Mouse (Mus musculus): ENCODE data around the gene Tmub2. TPM values are rescaled to one million over a fixed set of nuclear protein-coding genes. Genes with fewer than 3 reads are reported as not detected.
A peak's percentile ranks its signal among the peaks of the same experiment; 100 is the strongest.

The Tmub2 gene
- polyA plus RNA-seq, 1 experiment from 2014 or later = 41.6 TPM

DNA sequence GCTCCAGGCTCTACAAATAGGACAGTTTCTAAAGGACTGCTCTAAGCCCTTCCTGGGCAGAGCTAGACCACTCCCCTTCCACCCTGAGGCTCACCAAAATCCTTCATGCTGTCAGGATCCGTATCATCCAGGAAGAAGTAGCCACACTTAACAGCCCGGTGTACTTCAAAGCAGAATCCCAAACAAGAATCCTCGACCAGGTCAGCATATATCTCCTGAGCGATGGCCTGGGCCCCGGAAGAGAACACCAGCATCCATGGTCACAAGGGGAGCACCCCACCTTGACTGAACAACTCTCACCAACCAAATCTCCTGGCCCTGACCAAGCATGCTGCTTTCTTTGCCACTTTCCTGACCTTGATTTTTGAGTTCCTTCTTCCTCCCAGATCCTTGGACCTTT lies 9.7 kb downstream of the Tmub2 start:
- ATAC-seq (replicated peaks; ENCODE audit: low FRiP score) (no peak), DNase-seq (ENCODE audit: low spot score) (no peak)
- Histone ChIP-seq H3K4me3 (ENCODE audit: low read depth, low read length) (peak overlapping the region; percentile 77; the same call in 1 of the 2 replicates), H3K36me3 (ENCODE audit: control insufficient read depth, insufficient read depth, low read length) (peaks cover 31% of the 10 kb centered on the region), H3K4me2 (no peak overlapping the region; the same call in 1 of the 2 replicates), H3K4me1 (replicated peaks; ENCODE audit: control insufficient read depth, insufficient read depth, low read length) (peaks cover 20% of the 10 kb centered on the region), H3K9me3 (ENCODE audit: control insufficient read depth, low read length) (no peaks in the 10 kb centered on the region), H3K9ac (ENCODE audit: low read depth, low read length) (0 out of 2 replicates have a peak overlapping the region, but pooled peaks have one; percentile 67), H3K27me3 (replicated peaks; ENCODE audit: control insufficient read depth, insufficient read depth, low read length) (no peaks in the 10 kb centered on the region), H3K27ac (ENCODE audit: low read depth, low read length) (peak overlapping the region; percentile 100; the same call in 1 of the 2 replicates)
- 79% methylated on average over 5 of the region's 5 CpGs for WGBS

- ATAC-seq (replicated peaks; ENCODE audit: low FRiP score) (no peak), DNase-seq (ENCODE audit: low spot score) (no peak)
- Histone ChIP-seq H3K4me3 (ENCODE audit: low read depth, low read length) (peak overlapping the region; percentile 77), H3K9ac (ENCODE audit: low read depth, low read length) (peak overlapping the region; percentile 67), H3K36me3 (ENCODE audit: control insufficient read depth, insufficient read depth, low read length) (peaks cover 31% of the 10 kb centered on the region), H3K4me1 (replicated peaks; ENCODE audit: control insufficient read depth, insufficient read depth, low read length) (peaks cover 20% of the 10 kb centered on the region), H3K27me3 (replicated peaks; ENCODE audit: control insufficient read depth, insufficient read depth, low read length) (no peaks in the 10 kb centered on the region), H3K9me3 (ENCODE audit: control insufficient read depth, low read length) (no peaks in the 10 kb centered on the region), H3K27ac (ENCODE audit: low read depth, low read length) (peak overlapping the region; percentile 100), H3K4me2 (peak overlapping the region; percentile 67)
- WGBS = 79% methylated on average over 12 of the region's 12 CpGs
These were observed 10.3 kb downstream of the Tmub2 start for GRCm38 (mm10) chr11:102294887-102295597.

- Histone ChIP-seq H3K9me3 (ENCODE audit: control insufficient read depth, low read length) (no peaks in the 10 kb centered on the region), H3K9ac (ENCODE audit: low read depth, low read length) (peak overlapping the region; percentile 67), H3K4me2 (peak overlapping the region; percentile 67), H3K4me3 (ENCODE audit: low read depth, low read length) (peak overlapping the region; percentile 77), H3K27ac (ENCODE audit: low read depth, low read length) (peak overlapping the region; percentile 100), H3K4me1 (replicated peaks; ENCODE audit: control insufficient read depth, insufficient read depth, low read length) (peaks cover 20% of the 10 kb centered on the region), H3K36me3 (ENCODE audit: control insufficient read depth, insufficient read depth, low read length) (peaks cover 28% of the 10 kb centered on the region), H3K27me3 (replicated peaks; ENCODE audit: control insufficient read depth, insufficient read depth, low read length) (no peaks in the 10 kb centered on the region)
- 1% methylated on average over 43 of the region's 73 CpGs for WGBS
- ATAC-seq (replicated peaks; ENCODE audit: low FRiP score) = peak; percentile 47
- peak; percentile 84 for DNase-seq (ENCODE audit: low spot score)
These were observed 11.1 kb downstream of the Tmub2 start for GRCm38 (mm10) chr11:102295598-102296471.

DNA sequence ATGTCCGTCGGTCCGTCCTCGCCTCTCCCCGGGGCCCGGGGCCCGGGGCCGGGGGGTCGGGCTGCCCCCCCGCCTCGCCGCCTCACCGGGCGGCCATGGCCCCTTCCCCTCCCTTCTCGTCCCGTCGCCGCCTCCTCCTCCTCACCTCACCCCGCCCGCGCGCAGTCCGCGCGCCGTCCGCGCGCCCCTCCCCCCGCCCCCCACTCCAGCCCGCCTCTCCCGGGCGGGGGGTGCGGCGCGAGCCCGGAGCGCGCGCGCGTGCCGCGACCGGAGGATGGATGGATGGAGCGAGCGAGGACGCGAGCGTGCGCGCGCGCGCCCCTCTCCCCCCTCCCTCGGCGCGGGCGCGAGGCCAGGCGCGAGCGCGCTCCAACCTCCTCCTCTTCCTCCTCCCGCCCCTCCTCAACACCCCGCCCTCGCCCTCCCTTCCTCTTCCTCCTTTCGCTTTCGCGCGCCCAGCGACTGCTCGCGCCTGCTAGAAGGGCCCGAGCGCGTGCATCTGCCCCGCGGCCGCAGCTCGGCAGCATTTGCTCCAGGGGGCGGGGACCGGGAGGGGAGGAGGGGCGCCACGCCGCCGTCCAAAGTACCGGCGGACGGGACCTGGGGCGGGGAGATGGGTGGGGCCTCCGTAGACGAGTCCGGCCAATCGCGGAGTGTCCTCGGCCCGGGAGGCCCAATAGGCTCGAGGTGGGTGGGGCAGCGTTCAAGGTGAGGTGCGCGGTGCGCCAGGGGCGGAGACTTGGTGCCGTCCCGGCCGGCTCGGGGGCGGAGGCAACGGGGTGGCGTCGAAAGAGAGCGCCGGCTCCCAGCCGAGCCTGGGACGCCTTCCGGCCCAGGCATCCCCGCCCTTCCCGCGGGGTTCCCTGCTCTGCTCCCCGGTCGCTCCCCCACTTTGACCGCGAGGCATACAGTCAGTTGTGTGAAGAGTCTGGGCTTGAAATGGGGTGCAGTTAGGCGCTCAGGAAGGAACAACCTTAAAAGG lies 12.1 kb downstream of the Tmub2 start, which contains the start of gene Atxn7l3:
TSS of gene Atxn7l3 (minus strand) at position 141 of the 982 bp plus-strand sequence.
- H3K9ac ChIP-seq (ENCODE audit: low read depth, low read length) = peak within 1 kb of the TSS; percentile 67
- H3K4me2 ChIP-seq = peak within 1 kb of the TSS; percentile 67
- H3K4me1 ChIP-seq (replicated peaks; ENCODE audit: control insufficient read depth, insufficient read depth, low read length) = peaks cover 20% of the 10 kb centered on the region
- peaks cover 19% of the 10 kb centered on the region for H3K36me3 ChIP-seq (ENCODE audit: control insufficient read depth, insufficient read depth, low read length)
- H3K9me3 ChIP-seq (ENCODE audit: control insufficient read depth, low read length) = no peaks in the 10 kb centered on the region
- peak within 1 kb of the TSS; percentile 100 for H3K27ac ChIP-seq (ENCODE audit: low read depth, low read length)
- under 1% methylated on average over 86 of the region's 125 CpGs for WGBS
- H3K27me3 ChIP-seq (replicated peaks; ENCODE audit: control insufficient read depth, insufficient read depth, low read length) = no peaks in the 10 kb centered on the region
- DNase-seq (ENCODE audit: low spot score) (peak; percentile 98), ATAC-seq (replicated peaks; ENCODE audit: low FRiP score) (peak; percentile 92)
- peak within 1 kb of the TSS; percentile 77 for H3K4me3 ChIP-seq (ENCODE audit: low read depth, low read length)

DNA sequence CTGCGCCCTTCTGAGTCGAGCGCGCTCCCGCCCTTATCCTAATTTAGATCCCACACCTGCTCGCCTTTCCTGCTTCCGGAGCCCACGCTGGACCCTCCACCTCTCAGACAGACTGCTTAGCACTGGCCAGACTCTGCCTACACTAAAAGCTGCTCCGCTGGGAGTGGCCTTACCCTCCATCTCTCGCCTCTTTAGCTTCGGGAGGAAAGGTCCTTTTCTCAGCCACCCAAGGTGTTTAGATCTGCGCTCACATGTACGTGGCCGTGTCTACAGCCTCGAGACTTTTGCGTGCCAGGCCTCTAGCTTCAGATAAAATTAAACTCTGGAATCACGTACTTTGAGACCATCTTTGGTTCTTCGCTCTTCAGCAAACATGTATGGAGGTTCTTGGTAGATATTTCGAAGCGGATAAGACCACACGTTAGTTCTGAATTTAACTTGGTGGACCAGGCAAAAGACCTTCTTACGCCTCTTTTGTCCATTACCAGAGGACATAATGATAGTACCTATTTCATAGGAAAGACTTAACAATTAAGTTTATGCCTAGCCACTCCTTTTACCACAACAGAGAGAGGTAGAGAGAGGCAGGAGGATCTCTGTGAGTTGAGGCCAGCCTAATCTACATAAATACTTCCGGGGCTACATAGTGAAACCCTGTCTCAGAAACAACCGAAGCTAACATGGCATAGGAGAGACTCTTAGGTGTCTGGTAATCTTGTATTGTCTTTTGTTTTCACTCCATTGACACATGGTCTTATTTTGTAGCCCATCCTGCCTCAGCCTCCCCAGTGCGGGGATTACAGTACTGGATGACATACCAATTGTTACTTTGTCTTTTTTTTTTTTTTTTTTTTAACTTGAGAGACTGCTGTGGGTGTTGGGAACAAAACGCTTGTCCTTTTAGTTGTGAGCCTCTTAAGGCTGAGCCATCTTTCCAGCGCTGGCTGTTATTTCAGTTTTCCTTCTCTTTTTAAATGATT lies 13.1 kb downstream of the Tmub2 start:
- no peaks in the 10 kb centered on the region for H3K27me3 ChIP-seq (replicated peaks; ENCODE audit: control insufficient read depth, insufficient read depth, low read length)
- 22% methylated on average over 27 of the region's 27 CpGs for whole genome bisulfite sequencing
- no peak; the same call in 1 of the 2 replicates for ATAC-seq (replicated peaks; ENCODE audit: low FRiP score)
- peak overlapping the region; percentile 67 for H3K9ac ChIP-seq (ENCODE audit: low read depth, low read length)
- H3K27ac ChIP-seq (ENCODE audit: low read depth, low read length) = peak overlapping the region; percentile 100
- H3K9me3 ChIP-seq (ENCODE audit: control insufficient read depth, low read length) = no peaks in the 10 kb centered on the region
- peaks cover 9% of the 10 kb centered on the region for H3K36me3 ChIP-seq (ENCODE audit: control insufficient read depth, insufficient read depth, low read length)
- no peak for DNase-seq (ENCODE audit: low spot score)
- peak overlapping the region; percentile 67 for H3K4me2 ChIP-seq
- H3K4me1 ChIP-seq (replicated peaks; ENCODE audit: control insufficient read depth, insufficient read depth, low read length) = peaks cover 20% of the 10 kb centered on the region
- peak overlapping the region; percentile 77 for H3K4me3 ChIP-seq (ENCODE audit: low read depth, low read length)

DNA sequence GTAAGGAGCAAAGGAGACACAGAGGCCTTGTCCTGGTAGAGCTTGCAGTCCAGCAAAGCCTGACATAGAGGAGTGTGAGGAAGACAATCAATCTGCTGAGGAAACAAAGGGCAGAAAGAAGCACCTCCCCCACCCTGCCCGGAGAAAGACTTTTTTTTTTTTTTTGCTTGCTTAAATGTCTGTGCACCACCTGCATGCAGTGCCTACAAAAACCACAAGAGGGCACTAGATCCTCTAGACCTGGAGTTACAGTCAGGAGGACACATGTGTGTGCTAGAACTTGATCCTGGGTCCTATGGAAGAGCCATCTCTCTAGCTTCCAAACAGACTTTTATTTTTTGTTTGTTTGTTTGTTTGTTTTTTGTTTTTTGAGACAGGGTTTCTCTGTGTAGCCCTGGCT lies 15.1 kb downstream of the Tmub2 start:
- Histone ChIP-seq H3K36me3 (ENCODE audit: control insufficient read depth, insufficient read depth, low read length) (no peaks in the 10 kb centered on the region), H3K27me3 (replicated peaks; ENCODE audit: control insufficient read depth, insufficient read depth, low read length) (no peaks in the 10 kb centered on the region), H3K9me3 (ENCODE audit: control insufficient read depth, low read length) (no peaks in the 10 kb centered on the region), H3K4me1 (replicated peaks; ENCODE audit: control insufficient read depth, insufficient read depth, low read length) (peaks cover 13% of the 10 kb centered on the region), H3K4me2 (no peak overlapping the region), H3K27ac (ENCODE audit: low read depth, low read length) (no peak overlapping the region), H3K4me3 (ENCODE audit: low read depth, low read length) (no peak overlapping the region), H3K9ac (ENCODE audit: low read depth, low read length) (no peak overlapping the region)
- DNase-seq (ENCODE audit: low spot score) = no peak
- 19% methylated on average over 1 of the region's 1 CpGs for WGBS
- ATAC-seq (replicated peaks; ENCODE audit: low FRiP score) = no peak

DNA sequence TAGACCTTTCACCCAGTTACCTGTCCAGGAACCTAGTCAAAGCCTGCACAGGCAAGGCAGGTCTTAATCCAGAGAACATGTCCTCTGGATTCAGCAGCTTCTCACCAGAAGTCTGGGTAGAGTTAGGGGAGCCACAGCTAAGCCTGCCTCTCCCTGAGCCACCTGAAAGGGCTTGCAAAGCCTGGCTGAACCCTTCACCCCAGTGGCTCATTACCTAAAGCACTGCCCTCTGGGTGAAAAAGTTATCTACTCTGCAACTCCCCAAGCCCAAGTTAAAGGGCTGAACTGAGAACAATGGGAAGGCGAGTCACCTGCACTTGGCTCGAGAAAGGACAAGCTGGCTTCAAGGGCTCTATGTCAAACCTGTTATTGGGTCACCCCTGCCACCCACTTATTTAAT lies 19.4 kb downstream of the Tmub2 start:
- ATAC-seq (replicated peaks; ENCODE audit: low FRiP score) (no peak), DNase-seq (ENCODE audit: low spot score) (no peak)
- H3K4me2 ChIP-seq = no peak overlapping the region
- H3K36me3 ChIP-seq (ENCODE audit: control insufficient read depth, insufficient read depth, low read length) = peaks cover 26% of the 10 kb centered on the region
- no peak overlapping the region for H3K27ac ChIP-seq (ENCODE audit: low read depth, low read length)
- no peak overlapping the region for H3K9ac ChIP-seq (ENCODE audit: low read depth, low read length)
- no peak overlapping the region for H3K4me3 ChIP-seq (ENCODE audit: low read depth, low read length)
- peaks cover 10% of the 10 kb centered on the region for H3K4me1 ChIP-seq (replicated peaks; ENCODE audit: control insufficient read depth, insufficient read depth, low read length)
- H3K9me3 ChIP-seq (ENCODE audit: control insufficient read depth, low read length) = no peaks in the 10 kb centered on the region
- no peaks in the 10 kb centered on the region for H3K27me3 ChIP-seq (replicated peaks; ENCODE audit: control insufficient read depth, insufficient read depth, low read length)
- 64% methylated on average over 2 of the region's 2 CpGs for WGBS

Measured in liver, embryonic 11.5 days (tissue).